Mouse (Mus musculus) hindbrain, embryonic 16.5 days (tissue): Measurements from ENCODE around the gene Mdm1. TPM values are rescaled to one million over a fixed set of nuclear protein-coding genes. Genes with fewer than 3 reads are reported as not detected.

Source experiments
- ATAC-seq: fragments of 200-750 bp; cut with Nextera tagmentation; 2 replicates; pipeline ENCODE4 v1.8.0; 2017; ENCODE audit warnings: moderate TSS enrichment, moderate library complexity
- H3K27ac ChIP-seq: fragments of 300-500 bp; sonication (generic); 2 replicates; pipeline ENCODE4 v1.5.1; 2014; ENCODE audit warnings: low read depth, mild to moderate bottlenecking, control low read depth, low read length, moderate library complexity
- H3K27me3 ChIP-seq: fragments of 300-500 bp; sonication (generic); replicated peaks from 2 replicates; pipeline ENCODE4 v1.6.1; 2014; ENCODE audit warnings: low read length; ENCODE audit not compliant: control insufficient read depth, insufficient read depth
- H3K36me3 ChIP-seq: fragments of 300-500 bp; sonication (generic); 2 replicates; pipeline ENCODE4 v1.6.1; 2014; ENCODE audit warnings: mild to moderate bottlenecking, low read length, moderate library complexity, mixed read lengths; ENCODE audit not compliant: control insufficient read depth, insufficient read depth
- H3K4me1 ChIP-seq: fragments of 300-500 bp; sonication (generic); 2 replicates; pipeline ENCODE4 v1.6.1; 2014; ENCODE audit warnings: low read depth, low read length; ENCODE audit not compliant: control insufficient read depth, insufficient read depth
- H3K4me2 ChIP-seq: fragments of 300-500 bp; sonication (generic); 2 replicates; pipeline ENCODE4 v1.6.1; 2014; ENCODE audit warnings: mild to moderate bottlenecking, low read length, control low read depth, moderate library complexity
- H3K4me3 ChIP-seq: fragments of 300-500 bp; sonication (generic); 2 replicates; pipeline ENCODE4 v1.5.1; 2014; ENCODE audit warnings: mild to moderate bottlenecking, low read length, control low read depth, moderate library complexity
- H3K9ac ChIP-seq: fragments of 300-500 bp; sonication (generic); 2 replicates; pipeline ENCODE4 v1.6.1; 2014; ENCODE audit warnings: low read depth, mild to moderate bottlenecking, control low read depth, low read length, moderate library complexity
- H3K9me3 ChIP-seq: fragments of 300-500 bp; sonication (generic); 2 replicates; pipeline ENCODE4 v1.6.1; 2014; ENCODE audit warnings: mild to moderate bottlenecking, low read length, moderate library complexity; ENCODE audit not compliant: control insufficient read depth
- WGBS: fragments of 180-500 bp; shearing (Covaris S2); extraction: QIAGEN DNeasy Blood & Tissue Kit; methylation state at CpG from one replicate; pipeline ENCODE4 v1.1.7; 2014; 5-methylcytosine and 5-hydroxymethylcytosine counted together
- polyA plus RNA-seq: library from polyadenylated mRNA; unstranded; fragments of >200 nt; fragmentation: Nextera tagmentation; extraction: Ambion mirVana; gene quantifications from 2 replicates; pipeline ENCODE4 v1.2.1, GENCODE M21; 2015

The Mdm1 gene
- polyA plus RNA-seq, 1 experiment from 2014 or later = 27.9 TPM

DNA sequence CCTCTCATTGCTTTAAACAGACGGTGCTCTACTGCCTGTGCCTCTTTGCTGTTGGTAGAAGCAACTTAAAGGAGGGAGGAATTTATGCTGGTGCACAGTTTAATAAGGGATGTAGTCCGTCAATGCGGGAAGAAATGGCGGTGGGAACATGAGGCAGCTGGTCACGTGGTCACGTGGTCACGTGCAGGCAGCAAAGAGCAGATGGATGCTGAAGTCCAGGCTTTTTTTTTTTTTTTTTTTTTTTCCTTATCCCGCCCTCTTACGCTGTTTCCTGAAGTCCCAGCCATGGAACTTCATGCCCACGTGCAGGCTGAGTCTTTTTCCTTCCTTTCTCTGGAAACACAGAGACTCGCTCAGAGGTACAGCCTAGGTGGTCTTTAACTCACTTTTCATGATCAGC, 3.1 kb upstream of the Mdm1 start:
- no peaks in the 10 kb centered on the region for H3K36me3 ChIP-seq
- H3K27ac ChIP-seq = no peak overlapping the region
- no peaks in the 10 kb centered on the region for H3K9me3 ChIP-seq
- H3K4me2 ChIP-seq = no peak overlapping the region
- WGBS = 94% methylated on average over 11 of the region's 11 CpGs
- no peak overlapping the region for H3K4me3 ChIP-seq
- ATAC-seq = no peak
- H3K27me3 ChIP-seq = no peaks in the 10 kb centered on the region
- H3K9ac ChIP-seq = no peak overlapping the region
- peaks cover 9% of the 10 kb centered on the region for H3K4me1 ChIP-seq

DNA sequence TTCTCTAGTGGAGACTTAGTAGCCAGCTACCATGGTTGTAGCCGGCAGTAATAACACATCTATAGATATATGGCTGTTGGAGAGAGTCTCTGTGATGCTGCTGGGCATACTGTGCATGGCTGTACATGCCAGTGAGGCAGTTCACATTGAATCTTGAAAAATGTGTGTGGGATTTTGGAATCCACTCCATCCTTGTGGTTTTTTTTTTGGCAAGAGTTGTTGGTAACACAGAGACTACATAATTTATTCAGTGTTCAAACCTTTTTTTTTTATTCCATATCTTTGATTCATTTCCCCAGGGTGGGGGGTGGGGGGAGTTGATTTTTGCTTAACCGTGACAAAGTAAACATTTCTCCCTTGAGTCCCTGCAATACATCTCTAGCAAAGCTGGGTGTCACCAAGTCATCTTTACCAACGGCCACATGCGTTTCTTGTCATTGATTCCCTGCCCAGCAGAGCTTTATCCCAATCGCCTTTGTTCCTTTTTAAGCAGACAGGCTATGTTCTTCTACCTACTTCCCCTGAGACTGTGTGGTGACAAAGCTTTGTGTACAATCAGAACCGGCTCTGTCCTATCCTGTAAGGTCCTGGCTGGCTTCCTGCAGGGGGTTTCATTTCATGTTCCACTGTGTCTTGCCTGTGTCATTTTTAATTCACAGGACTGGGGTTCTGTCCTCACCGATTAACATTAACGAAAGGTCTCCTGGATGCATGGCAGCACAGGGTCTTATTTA, 1.6 kb upstream of the Mdm1 start:
- Histone ChIP-seq H3K36me3 (no peaks in the 10 kb centered on the region), H3K4me1 (peaks cover 9% of the 10 kb centered on the region), H3K27ac (no peak overlapping the region), H3K4me2 (no peak overlapping the region), H3K9ac (no peak overlapping the region), H3K27me3 (no peaks in the 10 kb centered on the region), H3K4me3 (no peak overlapping the region), H3K9me3 (no peaks in the 10 kb centered on the region)
- ATAC-seq = no peak
- WGBS = 57% methylated on average over 8 of the region's 8 CpGs

DNA sequence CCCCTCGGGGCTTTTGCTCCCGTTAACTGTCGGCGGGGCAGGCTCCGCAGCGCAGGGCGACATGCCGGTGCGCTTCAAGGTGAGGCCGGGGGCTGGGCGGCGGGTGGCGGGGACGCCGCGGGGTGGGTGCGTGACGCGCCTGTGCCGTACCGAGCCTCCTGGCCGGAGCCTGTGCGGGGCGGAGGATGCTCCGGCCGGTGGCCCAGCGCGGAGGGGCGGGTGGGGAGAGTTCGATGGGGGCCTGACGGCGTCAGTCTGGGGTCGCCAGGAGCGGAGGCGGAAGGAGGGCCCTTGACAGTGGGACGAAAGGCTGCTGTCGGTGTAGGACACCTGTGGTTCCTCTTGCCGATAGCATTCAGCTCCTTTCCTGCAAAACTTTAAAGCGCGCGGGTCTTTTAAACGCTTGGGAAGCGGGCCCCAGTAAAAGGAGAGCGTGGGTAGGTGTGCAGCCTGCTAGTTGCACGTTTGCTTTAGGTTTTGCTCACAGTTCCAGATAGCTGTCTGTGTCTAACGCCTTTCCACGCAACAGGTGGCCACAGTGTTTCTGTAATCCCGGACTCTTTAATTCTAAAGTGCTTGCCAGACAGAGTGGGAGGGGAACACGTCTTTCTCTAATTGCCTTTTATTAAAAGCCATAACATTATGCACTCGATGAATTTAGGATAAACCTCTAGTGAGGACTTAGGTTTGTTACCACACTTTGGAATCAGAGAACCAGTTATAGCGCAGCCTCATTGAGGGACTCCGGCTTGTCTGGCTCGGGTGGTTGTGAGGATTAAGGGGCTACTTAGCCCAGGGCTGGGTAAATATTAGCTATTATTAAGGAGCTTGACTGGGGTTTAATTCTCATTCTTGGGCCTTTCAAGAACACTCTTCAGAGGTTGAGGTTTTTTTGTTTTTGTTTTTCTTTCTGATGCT, 532 bp downstream of the Mdm1 start:
- Histone ChIP-seq H3K4me3 (peak overlapping the region; percentile 96), H3K27ac (peak overlapping the region; percentile 59), H3K9me3 (no peaks in the 10 kb centered on the region), H3K27me3 (no peaks in the 10 kb centered on the region), H3K4me2 (peak overlapping the region; percentile 75), H3K9ac (peak overlapping the region; percentile 76), H3K36me3 (0 out of 2 replicates have a peak, but pooled peaks cover 2% of the 10 kb centered on the region), H3K4me1 (peaks cover 9% of the 10 kb centered on the region)
- peak; percentile 81 for ATAC-seq
- WGBS = 2% methylated on average over 48 of the region's 53 CpGs

DNA sequence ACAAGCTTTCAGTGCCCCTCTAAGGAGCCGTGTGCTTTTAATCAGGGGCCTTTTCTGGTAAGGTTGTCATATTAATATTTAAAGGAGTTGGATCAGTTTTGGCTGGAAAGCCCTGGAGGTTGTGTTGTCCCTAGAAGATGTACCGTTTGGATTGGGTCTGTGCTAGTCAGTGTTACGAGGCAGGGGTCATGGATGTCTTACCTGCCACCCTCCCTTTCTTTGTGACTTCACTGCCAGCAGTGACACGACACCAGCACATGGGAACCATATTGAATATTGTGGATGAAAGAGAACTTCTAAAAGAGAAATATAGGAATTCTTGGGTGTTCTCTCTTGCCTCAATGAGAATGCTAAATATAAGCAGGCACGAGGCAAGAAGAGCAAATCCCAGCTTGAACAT, 7.8 kb downstream of the Mdm1 start:
- no peak overlapping the region for H3K4me3 ChIP-seq
- no peak overlapping the region for H3K9ac ChIP-seq
- H3K36me3 ChIP-seq = peaks cover 10% of the 10 kb centered on the region
- no peaks in the 10 kb centered on the region for H3K27me3 ChIP-seq
- H3K27ac ChIP-seq = no peak overlapping the region
- H3K9me3 ChIP-seq = no peaks in the 10 kb centered on the region
- H3K4me2 ChIP-seq = no peak overlapping the region
- 80% methylated on average over 5 of the region's 5 CpGs for WGBS
- ATAC-seq = no peak
- no peaks in the 10 kb centered on the region for H3K4me1 ChIP-seq

DNA sequence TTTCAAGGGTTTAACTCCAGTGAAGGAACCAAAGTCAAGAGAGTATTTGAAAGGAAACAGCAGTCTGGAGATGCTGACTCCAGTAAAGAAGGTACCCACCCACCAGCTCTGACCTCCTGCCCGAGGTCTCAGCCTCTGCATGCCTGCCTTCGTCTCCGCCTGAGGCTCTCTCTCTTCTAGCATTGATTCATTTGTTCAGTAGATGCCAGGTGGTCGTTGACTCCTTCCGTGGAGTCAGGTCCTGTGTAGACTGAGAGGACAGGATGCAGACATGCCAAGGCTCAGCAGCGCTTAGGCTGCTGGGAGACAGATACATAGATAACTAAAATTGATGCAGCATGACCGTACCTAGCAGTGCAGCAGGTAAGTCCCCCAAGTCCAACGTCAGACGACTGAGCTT, 9.3 kb downstream of the Mdm1 start:
- Histone ChIP-seq H3K4me1 (no peaks in the 10 kb centered on the region), H3K4me3 (no peak overlapping the region), H3K9me3 (no peaks in the 10 kb centered on the region), H3K27me3 (no peaks in the 10 kb centered on the region), H3K36me3 (peaks cover 10% of the 10 kb centered on the region), H3K4me2 (no peak overlapping the region), H3K27ac (no peak overlapping the region), H3K9ac (no peak overlapping the region)
- ATAC-seq = no peak
- 91% methylated on average over 9 of the region's 9 CpGs for WGBS

DNA sequence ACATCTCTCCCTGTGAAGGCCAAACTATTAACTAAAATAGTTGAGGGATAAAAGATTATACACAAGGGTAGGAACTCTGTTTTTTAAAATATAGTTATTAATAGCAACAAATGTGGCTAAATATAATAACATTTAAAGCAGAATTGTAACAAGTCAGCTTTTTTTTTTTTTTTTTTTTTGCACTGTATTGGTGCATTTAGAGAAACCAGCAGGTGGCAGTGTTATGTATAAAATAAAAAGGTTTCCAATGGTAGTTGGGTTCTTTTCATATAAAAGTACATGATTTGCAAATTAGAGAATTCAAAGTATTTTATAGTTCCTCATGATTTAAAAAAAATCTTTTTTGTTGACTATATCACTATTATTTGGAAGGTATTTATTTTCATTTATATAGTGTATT, 14.3 kb downstream of the Mdm1 start:
- H3K36me3 ChIP-seq = peaks cover 25% of the 10 kb centered on the region
- no peak overlapping the region for H3K4me3 ChIP-seq
- H3K9me3 ChIP-seq = no peaks in the 10 kb centered on the region
- no peak for ATAC-seq
- H3K9ac ChIP-seq = no peak overlapping the region
- no peaks in the 10 kb centered on the region for H3K27me3 ChIP-seq
- no peak overlapping the region for H3K4me2 ChIP-seq
- H3K27ac ChIP-seq = no peak overlapping the region
- H3K4me1 ChIP-seq = no peaks in the 10 kb centered on the region

DNA sequence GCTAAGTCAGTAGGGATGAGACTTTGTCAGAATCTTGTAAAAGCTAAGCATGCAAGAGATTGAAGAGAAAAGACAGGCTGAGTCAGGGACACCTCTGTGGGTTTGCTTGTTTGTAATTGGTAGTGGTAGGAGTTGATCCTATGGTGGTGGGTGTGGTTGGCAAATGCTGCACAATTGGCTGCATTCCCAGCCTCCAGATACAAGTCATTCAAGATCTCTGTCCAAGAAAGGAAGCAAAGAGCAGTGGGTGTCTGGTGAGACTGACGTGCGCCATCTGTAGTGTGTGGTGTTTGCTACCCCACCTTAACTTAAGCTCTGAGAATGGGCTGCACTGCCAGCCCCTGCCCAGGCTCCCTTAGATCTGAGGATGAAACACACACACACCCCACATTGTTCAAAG, 19.5 kb downstream of the Mdm1 start:
- Histone ChIP-seq H3K36me3 (peaks cover 20% of the 10 kb centered on the region), H3K27me3 (no peaks in the 10 kb centered on the region), H3K4me3 (no peak overlapping the region), H3K9me3 (no peaks in the 10 kb centered on the region), H3K4me2 (no peak overlapping the region), H3K27ac (no peak overlapping the region), H3K9ac (no peak overlapping the region), H3K4me1 (no peaks in the 10 kb centered on the region)
- 97% methylated on average over 2 of the region's 2 CpGs for WGBS
- ATAC-seq = no peak

DNA sequence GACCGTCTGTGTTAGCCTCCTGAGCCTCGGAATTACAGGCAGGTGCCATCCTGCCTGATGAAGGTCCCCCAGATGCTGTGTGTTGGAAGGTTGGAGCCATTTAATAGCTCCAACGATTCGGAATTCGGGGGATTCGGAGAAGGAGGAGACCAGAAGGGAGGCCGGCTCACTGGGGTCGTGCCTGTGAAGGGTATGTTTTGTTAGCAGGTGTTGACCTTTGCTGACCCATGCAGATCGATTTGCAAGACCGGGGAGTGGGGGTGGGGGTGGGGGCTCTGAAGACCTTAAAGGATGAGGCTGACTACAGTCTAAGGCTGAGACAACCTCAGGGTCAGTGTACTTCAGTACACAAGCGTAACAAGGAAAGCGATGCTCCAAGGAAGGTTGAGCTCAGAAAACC, 27.6 kb downstream of the Mdm1 start:
- H3K27me3 ChIP-seq = no peaks in the 10 kb centered on the region
- ATAC-seq = no peak
- no peak overlapping the region for H3K4me3 ChIP-seq
- no peaks in the 10 kb centered on the region for H3K4me1 ChIP-seq
- WGBS = 59% methylated on average over 12 of the region's 12 CpGs
- no peak overlapping the region for H3K4me2 ChIP-seq
- no peak overlapping the region for H3K9ac ChIP-seq
- H3K9me3 ChIP-seq = no peaks in the 10 kb centered on the region
- H3K36me3 ChIP-seq = peaks cover 3% of the 10 kb centered on the region; the same call in 1 of the 2 replicates
- no peak overlapping the region for H3K27ac ChIP-seq

DNA sequence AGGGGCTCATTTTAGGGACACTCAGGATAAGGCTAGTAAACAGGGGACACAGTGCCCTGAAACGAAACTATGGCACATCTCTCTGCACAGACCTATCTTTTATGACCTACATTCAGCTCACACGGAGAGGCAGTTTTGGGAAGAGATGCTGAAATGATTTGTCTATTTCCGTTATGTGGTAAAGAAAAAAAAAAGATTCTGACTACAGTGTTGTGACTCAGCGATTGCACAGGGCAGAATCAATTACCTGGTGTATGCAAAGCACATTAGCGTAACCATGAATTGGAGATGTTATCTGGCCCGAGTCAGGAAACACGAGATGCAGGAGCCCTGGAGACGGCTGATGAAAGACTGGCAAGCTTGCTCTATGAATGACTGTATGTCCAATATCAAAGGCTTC, 30.8 kb downstream of the Mdm1 start:
- H3K9ac ChIP-seq = no peak overlapping the region
- H3K4me1 ChIP-seq = no peaks in the 10 kb centered on the region
- no peaks in the 10 kb centered on the region for H3K36me3 ChIP-seq
- H3K27ac ChIP-seq = no peak overlapping the region
- no peaks in the 10 kb centered on the region for H3K27me3 ChIP-seq
- 74% methylated on average over 8 of the region's 8 CpGs for WGBS
- H3K9me3 ChIP-seq = no peaks in the 10 kb centered on the region
- H3K4me2 ChIP-seq = no peak overlapping the region
- H3K4me3 ChIP-seq = no peak overlapping the region
- ATAC-seq = no peak
